11 mouse cellular contexts compared by ENCODE assay signal in genomic region chr5:23249896-23250875, GRCm38 (mm10).
A peak's percentile ranks its signal among the peaks of the same experiment; 100 is the strongest.
DNase-seq lines count a peak whose midpoint lies in the region; ATAC-seq and TF ChIP-seq lines count a peak whose summit lies in the region.
"Had no signal": no experiment of that assay in that cellular context is flagged by ENCODE, and none has a peak within 500 bp of the region (broad histone marks: within the 10 kb centered on the region; RNA-seq: fewer than 3 reads in every experiment).

No protein-coding gene starts in this region.

- H3K27me3 ChIP-seq in intestine, postnatal 0 days (replicated peaks; ENCODE audit: control insufficient read depth, insufficient read depth, low read length) = no peaks in the 10 kb centered on the region
- H3K27me3 ChIP-seq in hindbrain, embryonic 14.5 days (ENCODE audit: control insufficient read depth, insufficient read depth, low read length) = no peaks in the 10 kb centered on the region

- no peak overlapping the region for H3K9ac ChIP-seq in intestine, postnatal 0 days (ENCODE audit: low read depth, low read length)
- no peak overlapping the region for H3K9ac ChIP-seq in hindbrain, embryonic 14.5 days

- no peak overlapping the region for H3K4me3 ChIP-seq in intestine, postnatal 0 days (ENCODE audit: low read depth, low read length)
- H3K4me3 ChIP-seq in hindbrain, embryonic 14.5 days (replicated peaks; ENCODE audit: low read length) = no peak overlapping the region
- H3K4me3 ChIP-seq: forebrain, embryonic 10.5 days; layer of hippocampus, adult 2 months had no signal

- no peak overlapping the region for H3K27ac ChIP-seq in intestine, postnatal 0 days (ENCODE audit: low read depth, low read length)
- no peak overlapping the region for H3K27ac ChIP-seq in hindbrain, embryonic 14.5 days
- H3K27ac ChIP-seq: forebrain, embryonic 10.5 days; layer of hippocampus, adult 2 months had no signal

- H3K9me3 ChIP-seq in intestine, postnatal 0 days (ENCODE audit: control insufficient read depth) = no peaks in the 10 kb centered on the region
- H3K9me3 ChIP-seq in hindbrain, embryonic 14.5 days (ENCODE audit: control insufficient read depth, low read length) = no peaks in the 10 kb centered on the region
- H3K9me3 ChIP-seq: forebrain, embryonic 10.5 days had no signal

- no peak for TF ChIP-seq CTCF in brain, embryonic 14.5 days (IDR thresholded peaks at IDR 0.05; ENCODE audit: borderline replicate concordance, extremely low read depth, insufficient read depth, insufficient read length)
- no peak for TF ChIP-seq CTCF in intestine, postnatal 0 days (IDR thresholded peaks at IDR 0.05; ENCODE audit: low read depth)

- H3K36me3 ChIP-seq in intestine, postnatal 0 days (ENCODE audit: control insufficient read depth, insufficient read depth) = no peaks in the 10 kb centered on the region
- no peaks in the 10 kb centered on the region for H3K36me3 ChIP-seq in hindbrain, embryonic 14.5 days (replicated peaks; ENCODE audit: control insufficient read depth, insufficient read depth)
- H3K36me3 ChIP-seq: forebrain, embryonic 10.5 days had no signal

- H3K4me2 ChIP-seq in intestine, postnatal 0 days (replicated peaks; ENCODE audit: low read depth) = peak overlapping the region; percentile 1; the same call in 1 of the 2 replicates
- H3K4me2 ChIP-seq in hindbrain, embryonic 14.5 days (replicated peaks) = no peak overlapping the region

- no peak for ATAC-seq in intestine, postnatal 0 days
- ATAC-seq in hindbrain, embryonic 14.5 days (ENCODE audit: low FRiP score) = no peak

- peaks cover 4% of the 10 kb centered on the region; the same call in 1 of the 2 replicates for H3K4me1 ChIP-seq in intestine, postnatal 0 days (replicated peaks; ENCODE audit: control insufficient read depth, insufficient read depth, low read length)
- no peaks in the 10 kb centered on the region; the same call in none of the 2 replicates for H3K4me1 ChIP-seq in hindbrain, embryonic 14.5 days (replicated peaks; ENCODE audit: control insufficient read depth, insufficient read depth, low read length)

- 32% methylated on average over 9 of the region's 9 CpGs for WGBS in intestine, postnatal 0 days
- WGBS in hindbrain, embryonic 14.5 days = 63% methylated on average over 9 of the region's 9 CpGs

- DNase-seq in heart, adult 11 months = peak; percentile 85
- DNase-seq in heart, postnatal 25 days (ENCODE audit: low spot score) = no peak
- DNase-seq in brain, embryonic 14.5 days (ENCODE audit: low read depth) = peak; percentile 17
- peak; percentile 46 to 61 for DNase-seq in kidney, postnatal 4 days
- DNase-seq in layer of hippocampus, adult 18-20 months (ENCODE audit: low spot score in 2 of 2) = no peak
- no peak for DNase-seq in hindbrain, embryonic 14.5 days (ENCODE audit: low spot score)
- no peak for DNase-seq in spleen, postnatal 10 days (ENCODE audit: low spot score in 2 of 2)
- DNase-seq: embryo, embryonic 11 days had no signal

- no peak for TF ChIP-seq POLR2A in brain, embryonic 14.5 days (IDR thresholded peaks at IDR 0.05; ENCODE audit: borderline replicate concordance, extremely low read depth, insufficient read depth, insufficient read length, poor library complexity, severe bottlenecking)

- intact Hi-C loops in heart, postnatal 25 days (cut with DNase I) = no loop called here

Comparison
In these comparisons a context has a peak if more than half of its experiments do, and no peak if none do; other contexts are left out.
1. DNase-seq: peak in heart, adult 11 months (single experiment), brain, embryonic 14.5 days (single experiment) and kidney, postnatal 4 days (2 of 2); none in heart, postnatal 25 days (single experiment), layer of hippocampus, adult 18-20 months (0 of 2), hindbrain, embryonic 14.5 days (single experiment) and spleen, postnatal 10 days (0 of 2).